Mouse (Mus musculus) B cell, adult 67 days (primary cell): ENCODE results near the gene Ehbp1. TPM values are rescaled to one million over a fixed set of nuclear protein-coding genes. Genes with fewer than 3 reads are reported as not detected.

Experiments used
- total RNA-seq, 2 experiments: library from RNA; stranded (reverse); gene quantifications; 4 replicates each; pipeline ENCODE4 v1.2.4; 2023

Gene Ehbp1
- 1 to 10 TPM; 7.1 to 9.2 TPM for total RNA-seq

GRCm38 (mm10) chr11:22342242-22343207 lies at the start of gene Ehbp1:
Gene Ehbp1, minus strand, starts transcription at chr11:22342292.

GRCm38 (mm10) chr11:22002783-22003340 lies 339.2 kb downstream of the Ehbp1 start, which contains the start of gene Otx1:
Gene Otx1, minus strand, starts transcription at chr11:22002897.

Other genes starting within 250 kb of the Ehbp1 start
- 1 to 10 TPM; 2.0 to 2.8 TPM for gene Tmem17, start 169.8 kb upstream of the Ehbp1 start, total RNA-seq